Mouse (Mus musculus) small intestine, adult 2 months (tissue): ENCODE data around the gene Plce1.

ENCODE experiments used
- CTCF ChIP-seq: fragments of 200-500 bp; IDR thresholded peaks from 2 replicates; pipeline ENCODE4 v1.5.1; 2012; ENCODE audit warnings: low read depth, mild to moderate bottlenecking, control low read depth, inconsistent platforms, low read length, moderate library complexity, mixed read lengths; ENCODE audit not compliant: insufficient replicate concordance, insufficient read length; ENCODE audit errors: extremely low read depth
- POLR2A ChIP-seq: fragments of 200-500 bp; IDR thresholded peaks from 2 replicates; pipeline ENCODE4 v1.6.1; 2012; ENCODE audit warnings: low read depth, mild to moderate bottlenecking, control low read depth, inconsistent platforms, low read length, moderate library complexity

DNA sequence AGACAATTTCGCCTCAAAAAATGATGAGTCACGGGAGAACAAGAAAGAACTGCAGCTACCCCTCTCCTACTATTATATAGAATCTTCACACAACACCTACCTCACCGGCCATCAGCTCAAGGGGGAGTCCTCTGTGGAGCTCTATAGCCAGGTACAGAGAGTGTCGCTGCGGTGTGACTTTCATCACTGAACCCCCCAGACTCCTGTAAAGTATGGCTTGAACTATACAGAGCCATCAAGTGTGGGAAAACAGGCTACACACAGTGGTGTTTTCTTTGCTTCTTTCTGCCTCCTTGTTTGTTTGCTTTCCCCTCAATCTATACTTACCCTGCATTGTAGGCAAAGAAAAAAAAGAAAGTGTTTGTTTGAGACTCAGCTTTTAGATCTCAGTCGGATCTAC lies 247.9 kb downstream of the Plce1 start:
- TF ChIP-seq CTCF (no peak), POLR2A (no peak)
